Mouse (Mus musculus) heart, adult 18-20 months (tissue): Measurements from ENCODE around the gene Sh3bp4. TPM values are rescaled to one million over a fixed set of nuclear protein-coding genes. Genes with fewer than 3 reads are reported as not detected.
A peak's percentile ranks its signal among the peaks of the same experiment; 100 is the strongest.

Experiments
- DNase-seq, 2 experiments: peaks; one replicate each; pipeline ENCODE4 v3.0.0; 2021 to 2022; ENCODE audit warnings: mixed read lengths in 1 of 2
- total RNA-seq, 2 experiments: library from RNA; stranded (reverse); gene quantifications; 2 replicates each; pipeline ENCODE4 v1.2.3; 2021

Sh3bp4 gene
- total RNA-seq, 2 experiments from 2014 or later, result 11.2 TPM

DNA sequence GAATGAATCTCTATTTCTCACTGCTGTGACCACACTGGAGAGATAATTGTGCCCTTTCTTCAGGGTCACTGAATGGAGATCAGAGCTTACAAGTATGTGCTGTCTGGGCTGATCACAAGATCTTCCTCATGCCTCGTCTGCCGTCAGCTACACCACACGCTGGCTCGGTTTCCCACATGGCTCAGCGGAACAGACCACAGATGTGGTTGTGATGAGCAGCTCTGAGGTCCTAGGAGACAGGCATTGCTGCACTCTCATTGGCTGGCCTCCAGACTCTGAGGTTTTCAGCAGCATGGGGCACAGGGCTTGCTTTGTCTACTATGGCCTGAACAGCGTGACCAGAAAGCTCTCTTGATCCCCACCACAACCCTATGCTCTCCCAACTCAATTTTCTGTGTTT lies 60.2 kb downstream of the Sh3bp4 start:
- DNase-seq, result no peak

DNA sequence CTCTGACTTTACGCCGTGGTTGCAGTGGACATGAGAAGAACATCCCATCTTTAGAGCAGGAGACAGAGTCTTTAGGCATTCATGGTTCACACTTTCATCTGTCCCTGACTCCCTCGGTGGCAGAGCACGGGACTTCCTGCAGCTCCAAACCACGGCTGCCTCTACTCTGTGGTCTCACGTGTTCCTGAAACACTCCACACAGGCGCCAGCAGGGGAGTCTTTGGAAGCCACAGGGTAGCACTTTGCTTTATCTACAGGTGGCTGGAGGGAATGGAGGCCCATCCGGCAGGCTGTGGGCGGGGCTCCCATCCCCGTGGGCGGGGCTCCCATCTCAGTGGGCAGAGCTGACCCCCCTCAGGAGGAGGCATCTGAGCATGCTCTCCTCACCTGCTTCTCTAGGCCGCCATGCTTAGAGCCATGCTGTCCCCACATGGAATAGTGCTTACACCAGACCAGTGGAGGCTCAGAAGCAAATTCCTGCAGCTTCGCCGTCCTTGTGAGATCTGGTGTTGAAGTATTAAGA lies 60.9 kb downstream of the Sh3bp4 start:
- DNase-seq, result no peak

DNA sequence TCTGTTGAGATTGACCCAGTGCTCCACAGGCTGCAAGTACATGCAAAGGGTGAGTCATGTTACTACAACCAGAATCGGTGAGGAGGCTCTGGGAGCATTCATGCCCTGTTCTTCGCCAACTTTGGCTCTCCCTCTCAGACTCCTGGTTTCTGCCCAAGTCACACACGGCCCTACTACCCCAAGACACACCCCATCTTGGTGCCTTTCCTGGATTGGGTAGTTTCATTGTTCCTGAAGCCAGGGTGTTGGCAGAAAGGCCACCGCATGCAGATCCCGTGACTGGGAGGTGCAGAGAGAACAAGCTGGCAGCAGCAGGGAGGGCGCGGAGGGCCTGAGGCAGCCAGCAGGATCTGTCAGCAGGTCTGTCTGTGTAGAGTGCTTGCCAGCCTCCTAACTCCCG lies 61.5 kb downstream of the Sh3bp4 start:
- peak; percentile 87 to 88 for DNase-seq

DNA sequence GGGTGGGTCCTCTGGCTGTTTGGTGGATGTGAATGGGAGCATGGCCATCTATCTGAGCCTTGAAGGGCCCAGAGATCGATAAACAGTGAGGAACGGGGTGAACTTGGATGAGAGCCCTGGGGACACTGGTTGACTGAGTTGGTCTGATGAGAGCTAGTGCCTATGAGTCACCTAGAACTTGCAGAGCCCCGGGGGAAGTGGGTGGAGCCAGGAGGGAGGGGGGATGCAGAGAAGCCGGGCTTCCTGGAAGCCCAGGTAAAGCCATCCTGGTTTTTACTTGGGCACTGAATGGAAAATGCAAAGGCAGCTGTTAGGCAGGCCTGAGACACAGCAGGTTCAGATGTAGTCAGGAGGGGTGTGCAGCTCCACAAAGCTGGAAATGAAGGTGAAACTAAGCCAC lies 63.1 kb downstream of the Sh3bp4 start:
- DNase-seq, result no peak

DNA sequence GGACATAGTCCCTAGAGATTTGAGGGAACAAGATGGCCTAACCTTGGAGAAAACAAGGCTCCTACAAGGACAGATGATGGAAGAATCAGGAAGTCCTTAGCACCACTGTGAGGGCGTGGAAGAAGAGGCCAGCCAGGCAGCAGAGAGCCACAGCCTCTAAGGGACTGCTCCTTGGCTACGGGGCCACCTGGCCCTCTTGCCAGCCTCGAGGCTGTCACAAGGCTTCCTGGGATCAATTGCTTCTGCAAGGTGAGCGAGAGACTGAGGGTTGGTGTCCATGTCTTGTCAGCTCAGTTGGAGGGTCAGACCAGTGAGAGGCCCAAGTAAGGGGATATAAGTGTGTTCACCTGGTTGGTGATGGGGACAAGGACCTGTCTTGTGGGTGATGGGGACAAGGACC lies 63.5 kb downstream of the Sh3bp4 start:
- no peak for DNase-seq

DNA sequence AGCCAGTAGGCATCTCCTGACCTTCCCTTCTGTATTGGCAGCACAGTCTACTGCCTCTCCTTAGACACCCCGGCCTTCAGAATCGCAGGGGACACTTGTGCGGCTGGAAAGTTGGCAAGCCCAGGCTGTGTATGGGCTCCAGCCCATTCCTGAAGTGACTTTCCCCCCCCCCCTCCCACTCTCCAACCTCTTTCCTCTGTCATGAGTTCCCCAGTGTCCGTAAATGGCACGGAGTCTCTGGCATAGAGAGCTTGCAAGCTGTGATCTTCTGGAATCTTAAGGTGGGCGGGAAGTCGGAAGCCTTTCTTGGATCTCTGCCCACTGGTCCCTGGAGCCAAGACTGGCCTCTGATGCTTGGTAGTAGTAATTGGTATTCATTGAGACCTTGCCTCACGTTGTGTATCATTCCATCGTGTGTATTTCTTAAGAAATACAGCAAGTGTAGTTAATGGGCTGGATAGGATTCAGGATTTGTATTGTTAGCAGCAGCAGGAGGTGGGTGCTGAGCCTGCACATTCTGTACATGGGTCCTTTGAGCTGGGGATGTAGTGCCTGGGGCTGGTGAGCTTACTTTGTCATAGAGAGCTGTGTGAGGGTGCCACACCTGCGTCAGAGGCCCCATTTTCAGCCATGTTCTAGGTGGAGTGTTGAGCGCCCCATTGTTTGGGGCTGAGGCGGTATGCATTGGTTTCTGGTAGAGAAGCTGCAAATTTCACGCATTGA lies 66.0 kb downstream of the Sh3bp4 start:
- peak; percentile 79 to 82 for DNase-seq

DNA sequence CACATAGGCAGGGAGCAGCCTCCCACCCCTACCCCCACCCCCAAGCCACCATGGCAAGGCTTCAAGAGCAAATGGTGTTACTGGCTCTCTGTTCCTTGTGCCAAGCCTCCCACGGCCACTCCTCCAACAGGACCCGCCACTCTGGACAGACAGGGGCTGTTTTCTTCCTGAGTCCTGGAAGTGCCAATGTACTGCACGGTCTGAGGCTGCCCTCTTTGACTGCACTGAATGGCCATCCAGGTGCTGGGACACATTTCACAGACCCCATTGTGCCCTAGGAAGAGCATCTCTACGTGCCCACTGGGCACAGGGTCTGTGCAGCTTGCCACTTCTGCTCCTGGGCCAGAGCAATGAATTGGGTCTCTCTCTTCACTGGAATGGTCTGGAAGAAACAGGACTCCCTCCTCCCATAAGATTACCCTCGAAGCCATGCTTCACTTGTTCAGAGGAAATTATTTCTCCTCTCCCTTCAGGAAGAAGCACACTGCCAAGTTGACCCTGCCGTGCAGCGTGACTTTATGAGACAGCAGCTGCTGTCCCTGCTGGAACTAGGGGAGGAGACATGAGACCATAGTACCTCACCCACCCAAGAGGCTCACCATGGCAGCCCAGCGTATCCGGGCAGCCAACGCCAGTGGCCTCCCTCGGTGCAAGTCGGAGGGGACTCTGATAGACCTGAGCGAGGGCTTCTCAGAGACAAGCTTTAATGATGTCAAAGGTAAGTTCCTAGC lies 67.0 kb downstream of the Sh3bp4 start:
- no peak for DNase-seq

DNA sequence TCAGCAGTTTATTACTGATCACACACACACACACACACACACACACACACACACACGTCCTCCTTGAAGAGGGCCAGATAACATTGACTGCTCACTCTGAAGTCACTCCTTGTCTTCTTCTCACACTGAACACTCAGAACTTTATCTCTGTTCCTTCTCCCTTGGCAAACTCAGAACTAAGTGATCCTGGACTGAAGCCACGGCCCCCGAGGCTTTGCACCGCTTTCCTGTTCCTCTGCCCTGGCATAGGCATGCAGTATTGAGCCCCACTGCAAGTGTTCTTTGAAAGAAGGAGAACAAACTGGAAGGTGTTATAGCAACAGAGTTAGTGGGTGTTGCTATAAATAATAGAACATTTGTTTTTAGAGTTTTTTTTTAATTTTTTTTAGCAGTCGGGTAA lies 68.1 kb downstream of the Sh3bp4 start:
- peak in 1 of 2 experiments; percentile 60 for DNase-seq

DNA sequence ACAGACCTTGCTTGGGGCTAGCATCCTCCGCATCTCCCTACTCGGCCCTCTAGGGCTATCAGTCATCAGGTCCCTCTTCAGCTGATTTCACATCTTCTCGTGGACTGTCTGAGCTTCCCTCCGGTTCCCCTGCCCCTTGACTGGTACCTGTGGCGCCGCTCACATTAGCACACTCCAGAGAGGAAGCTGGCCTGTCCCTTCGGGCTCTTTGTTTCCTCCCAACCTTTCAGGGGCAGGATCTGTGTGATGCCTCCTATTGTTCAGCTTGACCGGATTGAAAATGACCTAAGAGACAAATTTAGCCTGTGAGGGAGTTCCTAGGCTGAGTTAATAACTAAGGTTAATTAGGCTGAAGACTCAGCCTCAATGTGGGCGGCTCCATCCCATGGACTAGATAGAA lies 69.9 kb downstream of the Sh3bp4 start:
- DNase-seq, result peak in 1 of 2 experiments; percentile 44

DNA sequence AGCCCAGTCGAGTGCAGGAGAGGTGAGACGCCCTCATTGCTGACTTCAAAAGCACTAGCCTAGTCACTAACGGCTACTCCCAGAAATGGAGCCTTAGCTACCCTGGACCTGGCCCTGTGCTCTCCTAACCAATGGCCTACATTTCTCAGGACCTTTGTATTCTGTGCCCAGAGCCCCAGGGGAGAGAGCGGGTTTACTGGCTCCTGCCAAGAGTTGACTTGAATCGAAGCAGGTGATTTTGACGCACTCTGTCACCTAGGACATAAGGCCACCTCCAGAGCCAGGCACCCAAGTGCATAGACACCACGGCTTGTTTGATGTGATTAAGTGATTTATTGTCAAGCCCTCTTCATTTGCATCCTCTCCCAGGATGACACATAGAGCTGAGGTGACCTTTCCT lies 80.9 kb downstream of the Sh3bp4 start:
- DNase-seq, result no peak

DNA sequence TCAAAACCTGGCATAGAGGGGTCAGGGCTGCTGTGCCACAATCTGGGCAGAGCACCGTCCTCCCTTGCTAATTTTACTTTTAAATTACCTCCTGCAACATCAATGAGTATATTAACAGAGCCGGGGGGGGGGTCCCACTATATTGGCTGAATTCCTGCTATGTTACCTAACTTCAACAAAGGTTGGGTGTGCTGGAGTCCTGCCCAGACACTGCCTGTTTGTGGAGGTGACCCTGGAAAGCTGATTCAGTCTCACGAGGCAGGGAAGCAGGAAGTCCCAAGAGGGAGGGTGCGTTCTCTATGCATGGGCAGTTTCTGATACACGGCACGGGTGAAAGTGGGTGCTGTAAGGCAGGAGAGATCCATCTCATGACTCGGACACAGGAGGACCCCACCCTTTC lies 82.4 kb downstream of the Sh3bp4 start:
- DNase-seq, result no peak

DNA sequence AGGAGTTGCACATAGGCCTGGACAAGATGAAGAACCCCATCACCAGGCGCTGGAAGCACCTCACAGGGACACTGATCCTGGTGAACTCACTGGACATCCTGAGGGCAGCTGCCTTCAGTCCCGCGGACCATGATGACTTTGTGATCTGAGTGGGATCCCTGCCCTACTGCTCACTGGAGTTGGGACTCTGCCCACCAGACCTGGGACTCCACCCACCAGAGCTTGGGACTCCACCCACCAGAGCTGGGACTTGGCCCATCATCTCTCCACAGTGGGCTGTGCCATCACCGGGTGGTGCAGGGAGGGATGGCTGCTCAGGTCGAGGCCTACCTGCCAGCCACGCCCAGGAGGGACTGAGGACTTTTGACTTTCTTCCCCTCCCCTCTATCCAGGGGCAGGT lies 83.0 kb downstream of the Sh3bp4 start:
- no peak for DNase-seq

DNA sequence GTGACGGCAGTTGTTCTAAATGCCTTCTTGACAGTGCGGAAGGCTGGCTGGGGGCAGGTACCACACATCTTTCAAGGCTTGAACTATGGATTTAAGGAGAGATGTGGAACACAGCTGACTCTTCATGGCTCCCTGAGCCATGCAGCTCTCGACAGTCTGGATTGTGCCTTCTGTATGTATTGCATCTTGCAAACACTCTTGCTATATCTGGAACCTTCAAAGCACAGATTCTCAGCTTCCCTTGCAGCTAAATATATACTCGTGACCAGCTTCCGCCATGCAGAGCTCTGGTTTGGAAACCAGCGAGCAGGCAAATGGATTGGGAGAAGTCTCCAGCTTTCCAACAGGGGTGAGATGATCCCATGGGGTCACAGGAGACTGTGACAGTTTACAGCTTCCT lies 93.3 kb downstream of the Sh3bp4 start:
- DNase-seq, result no peak

DNA sequence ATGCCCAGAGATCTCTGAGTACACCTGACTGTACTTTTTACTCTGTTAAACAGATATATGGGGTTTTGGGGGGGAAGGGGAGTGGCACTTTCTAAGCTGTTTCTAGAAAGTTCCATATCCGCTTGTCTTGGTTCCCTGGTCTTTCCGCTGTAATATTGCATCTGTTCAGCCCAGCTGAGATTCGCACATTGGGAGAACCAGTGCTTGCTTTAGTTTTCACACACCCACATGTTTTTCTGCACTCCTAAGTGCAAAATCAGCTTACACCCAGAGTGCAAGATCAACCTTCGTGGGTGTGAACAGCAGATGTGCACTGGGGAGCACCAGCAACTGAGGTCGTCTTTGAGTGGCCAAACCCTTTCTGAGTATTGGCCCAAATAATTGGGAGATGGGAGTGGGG lies 94.1 kb downstream of the Sh3bp4 start:
- no peak for DNase-seq

DNA sequence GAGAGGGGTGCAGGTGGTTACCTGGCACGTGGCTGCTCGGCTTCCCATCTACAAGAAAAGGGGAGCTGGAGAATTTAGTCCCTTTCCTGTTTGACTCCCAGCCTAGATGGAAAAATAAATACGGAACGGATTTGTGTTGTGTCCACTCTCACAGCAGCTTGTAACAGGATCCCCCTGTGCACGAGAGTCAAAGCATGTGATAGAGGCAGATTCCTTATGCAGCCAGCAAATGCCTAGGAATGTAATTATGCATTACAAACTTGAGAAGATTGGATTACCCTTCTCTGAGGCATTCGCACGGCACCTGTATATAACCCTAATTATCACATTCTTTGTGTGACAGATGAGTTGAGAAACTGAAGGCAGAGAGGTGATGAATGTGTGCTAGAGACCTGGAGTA lies 94.5 kb downstream of the Sh3bp4 start:
- no peak for DNase-seq

DNA sequence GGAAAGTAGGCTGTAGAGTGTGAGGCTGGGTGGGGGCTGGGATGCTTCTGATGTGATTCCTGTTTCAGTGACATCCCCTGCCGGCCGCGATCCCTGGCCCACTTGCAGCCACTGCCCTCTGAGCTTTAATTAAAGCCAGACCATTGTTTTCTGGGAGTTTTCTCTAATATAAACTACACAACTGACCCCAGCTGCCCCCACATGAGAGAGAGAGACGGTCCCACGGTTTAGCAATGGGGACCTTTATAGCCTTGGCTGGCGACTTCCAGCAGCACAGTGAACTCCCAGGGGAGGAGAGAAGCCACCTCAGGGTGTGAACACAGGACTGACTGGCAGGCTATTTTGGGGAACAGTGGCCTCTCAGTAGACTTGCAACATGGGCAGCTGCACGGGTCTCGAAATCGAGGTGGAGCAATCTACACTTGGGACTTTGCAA lies 96.6 kb downstream of the Sh3bp4 start:
- DNase-seq, result peak in 1 of 2 experiments; percentile 26

DNA sequence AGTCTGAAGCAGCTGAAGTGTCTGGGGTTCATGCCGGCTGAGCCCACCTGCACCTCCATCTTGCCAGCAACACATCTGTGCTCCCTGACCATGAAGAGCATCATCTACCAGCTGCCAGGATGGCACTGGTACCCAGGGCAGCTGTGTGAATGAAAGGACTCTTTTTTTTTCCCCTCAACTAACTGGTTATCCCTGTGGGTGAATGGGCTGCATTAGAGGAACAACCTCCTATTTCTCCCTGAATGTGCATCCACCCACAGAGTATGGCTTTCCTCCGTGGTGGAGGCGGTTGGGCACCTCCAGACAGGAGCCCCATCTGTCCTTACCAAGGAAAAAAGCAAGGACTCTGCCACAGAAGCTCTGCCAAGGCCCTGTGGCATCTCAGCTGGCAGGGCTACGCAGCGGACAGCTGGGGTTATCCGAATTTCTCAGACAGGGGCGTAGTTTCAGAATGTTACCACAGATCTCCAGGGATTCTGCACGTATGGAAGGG lies 101.1 kb downstream of the Sh3bp4 start:
- no peak for DNase-seq

DNA sequence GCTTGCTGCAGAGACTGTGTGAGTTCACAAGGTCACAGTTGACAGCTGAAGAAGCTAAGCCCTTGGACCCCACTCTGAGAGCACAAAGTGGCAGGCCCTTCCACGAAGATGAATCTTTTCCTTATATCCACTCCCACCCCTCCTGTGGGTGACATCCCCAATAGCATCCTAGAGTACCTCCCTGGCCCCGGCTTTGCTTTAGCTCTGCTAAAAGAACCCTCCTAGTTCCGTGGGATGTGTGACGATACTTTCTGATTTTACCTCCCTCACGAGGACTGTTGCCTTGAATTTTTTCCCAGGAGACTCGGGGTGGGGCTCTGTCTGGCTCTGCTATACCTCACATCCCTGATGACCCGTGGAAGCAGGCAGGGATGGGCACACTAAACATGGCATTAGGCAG lies 104.4 kb downstream of the Sh3bp4 start:
- DNase-seq, result no peak

DNA sequence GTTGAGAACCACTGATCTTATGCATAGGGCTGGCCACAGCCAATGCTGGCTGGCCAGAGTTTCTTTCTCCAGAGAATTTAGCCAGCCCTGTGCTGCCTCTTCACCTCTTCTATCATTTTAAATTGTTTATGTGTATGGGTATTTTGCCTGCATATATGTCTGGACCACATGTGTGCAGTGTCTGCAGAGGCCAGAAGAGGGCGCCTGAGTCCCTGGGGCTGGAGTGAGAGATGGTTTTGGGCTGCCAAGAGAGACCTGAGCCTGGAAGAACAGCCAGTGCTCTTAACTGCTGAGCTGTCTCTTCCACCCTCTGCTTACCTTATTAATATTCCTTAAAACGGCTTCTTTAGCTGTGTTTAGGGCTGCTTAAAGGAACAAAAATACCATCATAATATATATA lies 105.1 kb downstream of the Sh3bp4 start:
- peak in 1 of 2 experiments; percentile 44 for DNase-seq

DNA sequence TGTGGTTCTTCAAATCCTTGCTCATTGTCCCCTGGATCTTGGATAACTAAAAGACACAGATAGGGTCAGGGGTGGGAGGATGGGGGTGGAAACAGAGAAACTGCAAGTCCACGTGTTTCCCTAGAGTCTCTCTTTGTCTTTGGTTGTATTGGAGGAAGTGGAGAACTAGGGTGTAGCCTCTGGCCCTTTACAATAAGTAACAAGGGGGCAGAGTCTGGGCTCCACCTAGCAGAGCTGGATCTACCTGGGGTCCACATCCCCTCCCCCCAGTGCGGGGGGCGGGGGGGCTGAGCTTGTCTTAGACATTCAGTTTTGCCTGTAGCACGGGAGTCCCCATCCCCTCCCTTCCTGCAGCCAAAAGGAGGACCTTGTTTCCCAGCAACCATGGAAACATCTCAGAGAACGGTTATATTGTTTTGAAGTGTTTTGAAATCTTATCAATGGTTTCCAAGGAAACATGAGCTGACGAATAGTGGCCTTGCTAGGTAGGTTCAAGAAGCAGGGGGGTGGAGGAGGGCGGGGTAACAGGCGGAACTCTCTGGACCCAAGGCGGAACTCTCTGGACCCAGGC lies 113.1 kb downstream of the Sh3bp4 start:
- DNase-seq, result peak; percentile 70 to 82

DNA sequence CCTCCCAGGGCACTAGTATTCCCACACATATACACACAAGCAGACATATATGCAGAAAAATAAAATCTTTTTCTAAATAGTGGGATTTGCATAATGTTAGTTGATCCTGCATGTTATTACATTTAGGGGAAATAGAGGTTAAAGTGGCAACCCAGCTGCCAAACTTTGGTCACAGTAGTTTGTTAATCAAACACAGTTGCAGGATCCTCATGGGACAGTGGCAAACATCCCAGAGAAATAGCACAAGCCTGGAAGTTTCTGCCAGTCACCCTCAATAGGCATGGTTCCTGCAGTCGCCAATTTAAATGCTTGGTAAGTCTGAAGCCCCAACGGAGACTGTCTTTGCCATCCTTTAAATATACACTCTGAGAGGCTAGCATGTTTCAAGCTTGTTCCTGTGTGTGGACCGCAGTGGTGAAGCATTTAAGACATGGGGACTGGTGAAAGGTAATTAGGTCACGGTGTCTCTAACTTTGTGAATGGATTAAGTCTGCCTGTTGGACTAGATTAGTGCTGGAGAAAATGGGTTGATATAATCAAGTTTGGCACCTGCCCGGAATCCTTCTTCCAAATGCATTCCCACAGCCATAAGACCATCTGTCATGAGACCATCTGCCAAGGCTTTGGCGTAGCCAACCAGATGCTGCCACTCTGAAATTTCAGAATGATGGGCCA lies 114.0 kb downstream of the Sh3bp4 start:
- peak in 1 of 2 experiments; percentile 25 for DNase-seq

DNA sequence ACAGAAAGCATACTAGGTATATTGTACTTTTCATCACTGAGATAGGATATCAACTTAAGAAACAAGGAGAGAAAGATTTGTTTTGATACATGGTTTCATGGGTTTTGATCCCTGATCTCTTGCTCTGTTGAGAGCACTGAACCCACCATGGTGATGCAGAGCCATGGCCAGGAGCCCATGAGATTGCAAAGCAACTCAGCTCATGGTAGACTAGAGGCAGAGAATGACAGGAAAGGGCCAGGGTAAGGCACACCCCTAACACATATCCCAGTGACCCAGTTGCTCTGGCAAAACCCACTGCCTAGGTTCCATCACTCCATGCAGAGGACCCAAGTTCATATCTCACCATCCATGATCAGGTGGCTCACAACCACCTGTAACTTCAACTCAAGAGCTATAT lies 114.6 kb downstream of the Sh3bp4 start:
- DNase-seq, result no peak

DNA sequence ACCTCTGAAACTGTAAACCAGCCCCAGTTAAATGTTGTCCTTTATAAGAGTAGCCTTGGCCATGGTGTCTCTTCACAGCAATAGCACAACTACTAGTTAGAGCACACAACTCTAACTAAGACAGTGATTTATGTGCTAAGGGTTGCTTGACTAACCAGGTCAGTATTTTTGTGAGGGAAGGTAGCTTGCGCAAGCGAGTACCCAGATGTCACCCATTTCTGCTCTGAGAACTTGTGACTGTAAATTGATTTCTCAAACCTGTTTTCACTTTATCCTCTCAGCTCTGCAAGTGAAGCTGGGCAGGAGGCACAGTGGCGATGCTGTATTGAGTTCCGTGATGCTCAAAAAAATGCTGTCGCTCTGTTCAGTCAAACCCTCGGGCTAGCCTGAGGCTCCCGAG lies 117.2 kb downstream of the Sh3bp4 start:
- no peak for DNase-seq
